Mouse (Mus musculus): Measurements from ENCODE around the gene C1qtnf9.

GRCm38 (mm10) chr14:60811547-60811946, 43.6 kb downstream of the C1qtnf9 start:
- TF ChIP-seq GATA1 (IDR thresholded peaks at IDR 0.05; ENCODE audit: borderline replicate concordance, low read length) (no peak), FLI1 (IDR thresholded peaks at IDR 0.05; ENCODE audit: low read length) (no peak)
